Mouse (Mus musculus) mouse trophoblast stem cell (cell line): Measurements from ENCODE around the gene Olfr46.
"Not testable (repeated sequence)": the region's sequence is repeated elsewhere in the genome, so short reads cannot be mapped to it uniquely, and the experiment has no call there.

Experiments
- in situ Hi-C, 2 experiments: fragments of 300-500 bp; cut with MseI, MboI; formaldehyde crosslinking; loops; 2 replicates in 1 of 2; 3 replicates in 1 of 2; pipeline ENCODE4 v1.15.1; 2025

Olfr46 gene

DNA sequence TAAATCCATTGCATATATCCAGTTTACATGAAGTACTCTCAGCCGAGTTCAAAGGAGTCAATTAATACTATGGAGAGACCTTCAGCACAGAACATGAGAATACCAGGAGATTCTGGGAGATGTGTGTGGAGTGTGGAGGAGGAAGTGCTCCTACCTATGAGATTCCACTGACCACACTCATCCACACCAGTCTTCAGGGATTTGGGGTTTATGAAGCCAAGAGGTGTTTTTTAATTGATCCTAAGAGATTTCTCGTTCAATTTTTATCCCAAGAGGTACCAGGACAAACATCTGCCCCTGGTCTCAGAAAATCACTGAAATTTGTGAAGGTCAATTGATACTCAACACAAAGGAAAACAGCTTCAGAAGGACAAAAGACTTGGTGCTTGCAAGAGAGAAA is at the start of gene Olfr46:
TSS of gene Olfr46 (plus strand) at position 301 of the 400 bp plus-strand sequence.
- in situ Hi-C loops, result not testable (repeated sequence)

DNA sequence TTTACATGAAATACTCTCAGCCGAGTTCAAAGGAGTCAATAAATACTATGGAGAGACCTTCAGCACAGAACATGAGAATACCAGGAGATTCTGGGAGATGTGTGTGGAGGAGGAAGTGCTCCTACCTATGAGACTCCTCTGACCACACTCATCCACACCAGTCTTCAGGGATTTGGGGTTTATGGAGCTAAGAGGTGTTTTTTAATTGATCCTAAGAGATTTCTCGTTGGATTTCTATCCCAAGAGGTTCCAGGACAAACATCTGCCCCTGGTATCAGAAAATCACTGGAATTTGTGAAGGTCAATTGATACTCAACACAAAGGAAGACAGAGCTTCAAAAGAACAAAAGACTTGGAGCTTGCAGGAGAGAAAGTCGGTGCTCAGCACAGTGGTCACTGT is 33.5 kb upstream of the Olfr46 start, which contains the start of gene Olfr538:
TSS of gene Olfr538 (plus strand) at position 301 of the 400 bp plus-strand sequence.
- in situ Hi-C loops, result no loop called here

DNA sequence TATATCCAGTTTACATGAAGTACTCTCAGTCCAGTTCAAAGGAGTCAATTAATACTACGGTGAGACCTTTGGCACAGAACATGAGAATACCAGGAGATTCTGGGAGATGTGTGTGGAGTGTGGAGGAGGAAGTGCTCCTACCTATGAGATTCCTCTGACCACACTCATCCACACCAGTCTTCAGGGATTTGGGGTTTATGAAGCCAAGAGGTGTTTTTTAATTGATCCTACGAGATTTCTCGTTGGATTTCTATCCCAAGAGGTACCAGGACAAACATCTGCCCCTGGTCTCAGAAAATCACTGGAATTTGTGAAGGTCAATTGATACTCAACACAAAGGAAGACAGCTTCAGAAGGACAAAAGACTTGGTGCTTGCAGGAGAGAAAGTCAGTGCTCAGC is 27.6 kb downstream of the Olfr46 start, which contains the start of gene Olfr61:
TSS of gene Olfr61 (plus strand) at position 301 of the 400 bp plus-strand sequence.
- in situ Hi-C loops, result not testable (repeated sequence)

DNA sequence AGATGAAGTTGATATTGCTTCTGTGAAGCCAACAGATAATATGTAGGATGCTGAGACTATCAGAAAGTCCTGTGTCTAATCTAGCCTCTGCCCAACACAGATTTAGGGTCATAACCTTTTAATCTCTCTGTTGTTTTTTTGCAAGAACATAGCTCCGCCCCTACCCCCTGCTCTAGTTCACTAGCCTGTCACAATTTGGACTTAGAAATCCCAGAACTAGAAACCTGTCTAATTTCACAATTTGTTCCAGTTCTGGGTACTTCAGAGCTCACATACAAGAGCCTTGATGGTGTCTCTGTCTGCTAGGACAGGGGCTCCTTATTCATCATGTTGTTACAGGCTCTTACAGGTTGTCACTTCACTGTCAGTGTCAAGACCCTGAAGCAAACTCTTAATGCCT is 29.5 kb downstream of the Olfr46 start:
- in situ Hi-C loops, result no loop called here

DNA sequence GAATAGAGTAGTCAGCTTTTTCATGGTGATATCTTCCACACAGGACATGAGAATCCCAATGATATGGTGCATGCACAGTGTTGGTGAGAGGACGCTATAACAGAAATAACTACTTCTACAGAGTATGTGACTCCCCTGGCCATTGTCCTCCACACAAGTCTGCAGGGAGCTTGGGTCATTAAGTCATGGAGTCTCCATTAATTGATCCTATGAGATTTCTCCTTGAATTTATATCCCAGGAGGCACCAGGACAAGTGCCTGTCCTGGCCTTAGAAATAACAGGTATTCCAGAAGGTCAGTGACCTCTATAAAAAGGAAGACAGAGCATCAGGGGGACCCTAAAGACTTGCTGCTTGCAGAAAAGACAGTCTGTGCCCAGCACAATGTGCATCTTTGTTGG is 45.1 kb downstream of the Olfr46 start, which contains the start of gene Olfr53:
TSS of gene Olfr53 (plus strand) at position 301 of the 400 bp plus-strand sequence.
- in situ Hi-C loops, result no loop called here

DNA sequence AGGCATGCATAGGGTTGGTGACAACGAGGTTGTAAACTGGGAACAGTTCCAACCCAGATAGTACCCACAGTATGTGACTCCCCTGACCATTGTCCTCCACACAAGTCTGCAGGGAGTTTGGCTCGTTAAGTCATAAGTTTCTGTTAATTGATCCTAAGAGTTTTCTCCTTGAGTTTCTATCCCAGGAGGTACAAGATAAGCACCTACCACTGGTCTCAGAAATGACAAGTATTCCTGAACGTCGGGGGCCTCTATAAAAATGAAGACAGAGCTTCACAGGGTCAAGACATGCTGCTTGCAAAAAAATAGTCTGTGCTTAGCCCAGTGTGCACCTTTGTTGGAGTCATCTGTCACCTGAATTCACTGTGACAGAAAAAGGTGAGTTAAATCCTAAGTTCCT is 58.6 kb downstream of the Olfr46 start, which contains the start of gene Olfr539:
TSS of gene Olfr539 (plus strand) at position 301 of the 400 bp plus-strand sequence.
- in situ Hi-C loops, result loop anchor here in 1 of 2 experiments (5.0 kb wide), 1 partner anchor 33 kb away; no protein-coding TSS in a partner anchor
